Mouse (Mus musculus) ES-Bruce4 (cell line): ENCODE data around the gene Tsfm.
"Not testable (repeated sequence)": the region's sequence is repeated elsewhere in the genome, so short reads cannot be mapped to it uniquely, and the experiment has no call there.

Experiments
- CTCF ChIP-seq: IDR thresholded peaks from one replicate; pipeline ENCODE4 v1.8.1; 2011; ENCODE audit warnings: low read depth, low read length
- POLR2A ChIP-seq: IDR thresholded peaks from one replicate; pipeline ENCODE4 v1.8.1; 2011; ENCODE audit warnings: low read length; ENCODE audit not compliant: insufficient read depth

DNA sequence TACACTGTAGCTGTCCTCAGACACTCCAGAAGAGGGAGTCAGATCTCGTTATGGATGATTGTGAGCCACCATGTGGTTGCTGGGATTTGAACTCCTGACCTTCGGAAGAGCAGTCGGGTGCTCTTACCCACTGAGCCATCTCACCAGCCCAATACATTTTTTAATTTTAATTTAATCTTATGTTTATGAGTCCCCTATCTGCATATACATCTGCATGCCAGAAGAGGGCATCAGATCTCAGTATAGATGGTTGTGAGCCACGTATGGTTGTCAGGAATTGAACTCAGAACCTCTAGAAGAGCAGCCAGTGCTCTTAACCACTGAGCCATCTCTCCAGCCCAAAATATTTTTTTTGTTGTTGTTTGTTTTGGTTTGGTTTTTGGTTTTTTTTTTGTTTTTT is 41.6 kb upstream of the Tsfm start:
- TF ChIP-seq CTCF, POLR2A: not testable (repeated sequence)
